Mouse (Mus musculus): ENCODE data around the gene Fam170b. TPM values are rescaled to one million over a fixed set of nuclear protein-coding genes. Genes with fewer than 3 reads are reported as not detected.
A peak's percentile ranks its signal among the peaks of the same experiment; 100 is the strongest.

Fam170b gene
- total RNA-seq, 1 experiment, result 0.13 TPM

DNA sequence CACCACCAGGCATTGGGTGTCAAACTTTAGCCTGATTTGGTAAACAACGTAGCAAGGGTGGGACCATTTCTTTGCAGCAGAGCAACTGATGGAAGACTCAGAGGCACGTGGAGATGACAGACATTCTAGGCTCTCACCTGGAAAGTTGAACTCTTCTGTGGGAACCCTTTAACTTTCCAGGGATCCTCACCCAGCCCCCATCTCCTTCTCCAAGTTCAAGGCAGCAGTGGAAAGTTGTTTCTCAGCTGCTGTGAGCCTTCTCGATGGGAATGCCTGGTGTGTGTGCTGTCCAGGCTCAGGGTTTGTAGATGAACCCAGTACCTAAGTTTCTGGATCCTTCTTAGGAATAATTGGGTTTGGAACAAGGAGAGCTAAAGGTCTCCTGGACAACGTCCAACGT is 22.5 kb downstream of the Fam170b start:
- Histone ChIP-seq H3K36me3 (ENCODE audit: control insufficient read depth, insufficient read depth, low read length, poor library complexity, severe bottlenecking) (no peaks in the 10 kb centered on the region), H3K9me3 (ENCODE audit: control insufficient read depth, insufficient read depth, low read depth, low read length) (no peaks in the 10 kb centered on the region), H3K4me3 (ENCODE audit: insufficient read depth in 1 of 2, low read depth in 1 of 2, low read length in 2 of 2, poor library complexity in 1 of 2, severe bottlenecking in 1 of 2) (no peak overlapping the region), H3K9ac (ENCODE audit: insufficient read depth, low read depth, low read length, poor library complexity, severe bottlenecking) (no peak overlapping the region), H3K27ac (ENCODE audit: insufficient read depth, low read depth, low read length, poor library complexity, severe bottlenecking) (no peak overlapping the region), H3K4me1 (ENCODE audit: control insufficient read depth in 2 of 2, insufficient read depth in 2 of 2, low read length in 2 of 2, poor library complexity in 1 of 2) (peaks cover 2 to 3% of the 10 kb centered on the region in 2 experiments; a peak in 1 of 4 replicates)
- TF ChIP-seq MAFK (IDR thresholded peaks at IDR 0.05; ENCODE audit: insufficient read depth, low read depth, low read length) (no peak), ZNF384 (IDR thresholded peaks at IDR 0.05; ENCODE audit: low read depth, low read length) (no peak), HCFC1 (IDR thresholded peaks at IDR 0.05; ENCODE audit: borderline replicate concordance, insufficient read depth, low read length) (no peak), ZC3H11A (IDR thresholded peaks at IDR 0.05; ENCODE audit: borderline replicate concordance, low read depth, low read length) (no peak), CHD2 (IDR thresholded peaks at IDR 0.05; ENCODE audit: low read depth, low read length) (no peak)
- DNase-seq (ENCODE audit: low read depth, low spot score), result no peak
- in situ Hi-C loops (cut with MboI; ENCODE audit: low sequenced_read_pairs in 2 of 2, unreplicated experiment in 2 of 2), result no loop called here

DNA sequence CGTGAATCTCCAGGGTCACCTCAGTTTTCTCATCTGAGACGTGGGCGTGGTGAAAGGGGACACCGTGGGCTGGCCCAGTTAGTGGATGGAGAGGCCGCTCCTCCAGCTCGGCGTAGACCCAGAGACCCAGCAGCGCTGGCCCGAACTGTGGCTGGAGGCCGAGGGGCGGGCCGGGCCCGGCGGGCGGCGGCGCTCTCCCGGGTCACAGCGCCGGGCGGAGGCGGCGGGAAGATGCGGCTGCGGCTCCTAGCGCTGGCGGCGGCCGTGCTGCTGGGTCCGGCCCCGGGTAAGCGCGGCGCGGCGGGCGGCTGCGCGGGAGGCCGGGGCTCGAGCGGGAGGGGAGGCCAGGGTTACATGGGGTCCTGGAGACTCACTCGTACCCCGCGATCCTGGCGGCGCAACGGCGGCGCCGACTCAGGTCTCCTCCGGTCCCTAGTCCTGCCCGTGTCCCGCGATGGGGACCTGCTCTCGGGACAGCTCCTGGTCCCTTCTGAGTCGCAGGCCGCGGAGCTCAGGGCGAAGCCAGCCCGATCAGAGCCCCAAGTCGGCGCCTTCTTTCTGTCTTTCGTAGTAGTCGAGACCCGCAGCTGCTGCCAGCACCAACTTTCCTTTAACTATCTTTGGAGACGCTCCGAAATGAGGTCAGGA is 23.0 kb downstream of the Fam170b start, which contains the start of gene Vstm4:
Vstm4 (plus strand) TSS at position 76 of the 648 bp plus-strand sequence.
- peaks cover 2 to 3% of the 10 kb centered on the region in 2 experiments; a peak in 1 of 4 replicates for H3K4me1 ChIP-seq (ENCODE audit: control insufficient read depth in 2 of 2, insufficient read depth in 2 of 2, low read length in 2 of 2, poor library complexity in 1 of 2)
- no peak for TF ChIP-seq CHD2 (IDR thresholded peaks at IDR 0.05; ENCODE audit: low read depth, low read length)
- TF ChIP-seq ZC3H11A (IDR thresholded peaks at IDR 0.05; ENCODE audit: borderline replicate concordance, low read depth, low read length), result no peak
- TF ChIP-seq ZNF384 (IDR thresholded peaks at IDR 0.05; ENCODE audit: low read depth, low read length), result no peak
- TF ChIP-seq MAFK (IDR thresholded peaks at IDR 0.05; ENCODE audit: insufficient read depth, low read depth, low read length), result no peak
- TF ChIP-seq HCFC1 (IDR thresholded peaks at IDR 0.05; ENCODE audit: borderline replicate concordance, insufficient read depth, low read length), result no peak
- no peaks in the 10 kb centered on the region for H3K36me3 ChIP-seq (ENCODE audit: control insufficient read depth, insufficient read depth, low read length, poor library complexity, severe bottlenecking)
- no peaks in the 10 kb centered on the region for H3K9me3 ChIP-seq (ENCODE audit: control insufficient read depth, insufficient read depth, low read depth, low read length)
- H3K9ac ChIP-seq (ENCODE audit: insufficient read depth, low read depth, low read length, poor library complexity, severe bottlenecking), result peak within 1 kb of the TSS; percentile 49
- peak within 1 kb of the TSS; percentile 57 to 63 for H3K4me3 ChIP-seq (ENCODE audit: insufficient read depth in 1 of 2, low read depth in 1 of 2, low read length in 2 of 2, poor library complexity in 1 of 2, severe bottlenecking in 1 of 2)
- no peak within 1 kb of the TSS for H3K27ac ChIP-seq (ENCODE audit: insufficient read depth, low read depth, low read length, poor library complexity, severe bottlenecking)
- in situ Hi-C loops (cut with MboI; ENCODE audit: low sequenced_read_pairs in 2 of 2, unreplicated experiment in 2 of 2), result no loop called here
- DNase-seq (ENCODE audit: low read depth, low spot score), result no peak

DNA sequence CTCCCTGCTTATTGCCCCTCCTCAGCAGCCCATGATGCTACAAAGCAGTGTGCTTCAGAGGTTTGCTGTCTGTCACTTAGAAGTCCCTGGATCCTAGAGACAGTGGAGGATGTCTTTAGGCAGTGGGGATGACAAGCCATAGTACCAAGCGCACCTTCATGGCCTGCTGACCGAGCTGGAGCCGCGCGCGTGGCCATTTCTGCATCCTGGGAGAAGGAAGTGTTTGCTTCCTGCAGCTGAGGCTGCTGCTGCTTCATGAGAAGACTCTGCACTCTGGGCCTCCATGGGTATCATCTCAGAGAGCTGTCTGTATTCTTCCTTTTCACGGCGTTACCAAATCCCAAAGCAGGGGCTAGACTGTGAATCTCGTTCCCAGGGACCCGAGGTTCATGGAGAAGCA is 24.6 kb downstream of the Fam170b start:
- peaks cover 2 to 3% of the 10 kb centered on the region in 2 experiments; a peak in 1 of 4 replicates for H3K4me1 ChIP-seq (ENCODE audit: control insufficient read depth in 2 of 2, insufficient read depth in 2 of 2, low read length in 2 of 2, poor library complexity in 1 of 2)
- no peaks in the 10 kb centered on the region for H3K9me3 ChIP-seq (ENCODE audit: control insufficient read depth, insufficient read depth, low read depth, low read length)
- no peak overlapping the region for H3K27ac ChIP-seq (ENCODE audit: insufficient read depth, low read depth, low read length, poor library complexity, severe bottlenecking)
- in situ Hi-C loops (cut with MboI; ENCODE audit: low sequenced_read_pairs in 2 of 2, unreplicated experiment in 2 of 2), result no loop called here
- TF ChIP-seq ZC3H11A (IDR thresholded peaks at IDR 0.05; ENCODE audit: borderline replicate concordance, low read depth, low read length) (no peak), MAFK (IDR thresholded peaks at IDR 0.05; ENCODE audit: insufficient read depth, low read depth, low read length) (no peak)
- no peak overlapping the region for H3K4me3 ChIP-seq (ENCODE audit: insufficient read depth in 1 of 2, low read depth in 1 of 2, low read length in 2 of 2, poor library complexity in 1 of 2, severe bottlenecking in 1 of 2)
- no peaks in the 10 kb centered on the region for H3K36me3 ChIP-seq (ENCODE audit: control insufficient read depth, insufficient read depth, low read length, poor library complexity, severe bottlenecking)
- no peak for DNase-seq (ENCODE audit: low read depth, low spot score)
- no peak overlapping the region for H3K9ac ChIP-seq (ENCODE audit: insufficient read depth, low read depth, low read length, poor library complexity, severe bottlenecking)

GRCm38 (mm10) chr14:32858941-32859510 is 25.3 kb downstream of the Fam170b start:
- H3K9ac ChIP-seq (ENCODE audit: insufficient read depth, low read depth, low read length, poor library complexity, severe bottlenecking), result no peak overlapping the region
- H3K4me1 ChIP-seq (ENCODE audit: control insufficient read depth in 2 of 2, insufficient read depth in 2 of 2, low read length in 2 of 2, poor library complexity in 1 of 2), result peaks cover 2 to 3% of the 10 kb centered on the region in 2 experiments; a peak in 1 of 4 replicates
- no peak overlapping the region for H3K4me3 ChIP-seq (ENCODE audit: insufficient read depth in 1 of 2, low read depth in 1 of 2, low read length in 2 of 2, poor library complexity in 1 of 2, severe bottlenecking in 1 of 2)
- no peak overlapping the region for H3K27ac ChIP-seq (ENCODE audit: insufficient read depth, low read depth, low read length, poor library complexity, severe bottlenecking)
- no peaks in the 10 kb centered on the region for H3K36me3 ChIP-seq (ENCODE audit: control insufficient read depth, insufficient read depth, low read length, poor library complexity, severe bottlenecking)
- no peaks in the 10 kb centered on the region for H3K9me3 ChIP-seq (ENCODE audit: control insufficient read depth, insufficient read depth, low read depth, low read length)
- in situ Hi-C loops (cut with MboI; ENCODE audit: low sequenced_read_pairs in 2 of 2, unreplicated experiment in 2 of 2), result no loop called here
- no peak for DNase-seq (ENCODE audit: low read depth, low spot score)
- no peak for TF ChIP-seq MAFK (IDR thresholded peaks at IDR 0.05; ENCODE audit: insufficient read depth, low read depth, low read length)
- TF ChIP-seq HCFC1 (IDR thresholded peaks at IDR 0.05; ENCODE audit: borderline replicate concordance, insufficient read depth, low read length), result no peak
- TF ChIP-seq CHD2 (IDR thresholded peaks at IDR 0.05; ENCODE audit: low read depth, low read length), result no peak
- no peak for TF ChIP-seq ZC3H11A (IDR thresholded peaks at IDR 0.05; ENCODE audit: borderline replicate concordance, low read depth, low read length)
- TF ChIP-seq ZNF384 (IDR thresholded peaks at IDR 0.05; ENCODE audit: low read depth, low read length), result no peak

Measured in ES-E14 (cell line).